Mouse (Mus musculus) embryonic facial prominence, embryonic 10.5 days (tissue): ENCODE measurements around the gene Gfi1. TPM values are rescaled to one million over a fixed set of nuclear protein-coding genes. Genes with fewer than 3 reads are reported as not detected.
A peak's percentile ranks its signal among the peaks of the same experiment; 100 is the strongest.

Source experiments
- DNase-seq: peaks from one replicate; pipeline ENCODE4 v3.0.0-alpha.2; 2017; ENCODE audit warnings: low spot score
- H3K27ac ChIP-seq: fragments of 300-500 bp; sonication (generic); replicated peaks from 2 replicates; pipeline ENCODE4 v1.5.1; 2016; ENCODE audit warnings: mild to moderate bottlenecking
- H3K27me3 ChIP-seq: fragments of 300-500 bp; sonication (generic); replicated peaks from 2 replicates; pipeline ENCODE4 v1.6.1; 2016; ENCODE audit warnings: low read depth, mild to moderate bottlenecking; ENCODE audit not compliant: poor library complexity, severe bottlenecking
- H3K36me3 ChIP-seq: fragments of 300-500 bp; sonication (generic); replicated peaks from 2 replicates; pipeline ENCODE4 v1.6.1; 2016; ENCODE audit warnings: mild to moderate bottlenecking, moderate library complexity
- H3K4me1 ChIP-seq: fragments of 300-500 bp; sonication (generic); 2 replicates; pipeline ENCODE4 v1.6.1; 2016
- H3K4me3 ChIP-seq: fragments of 300-500 bp; sonication (generic); 2 replicates; pipeline ENCODE4 v1.5.1; 2016; ENCODE audit warnings: mild to moderate bottlenecking, moderate library complexity
- H3K9me3 ChIP-seq: fragments of 300-500 bp; sonication (generic); 2 replicates; pipeline ENCODE4 v1.6.1; 2016; ENCODE audit warnings: mild to moderate bottlenecking
- WGBS: fragments of 180-500 bp; shearing (Covaris S2); methylation state at CpG from one replicate; pipeline ENCODE4 v1.1.7; 2016; 5-methylcytosine and 5-hydroxymethylcytosine counted together
- polyA plus RNA-seq: library from polyadenylated mRNA; unstranded; fragments of >200 nt; fragmentation: Nextera tagmentation; extraction: Ambion mirVana; gene quantifications from 2 replicates; pipeline ENCODE4 v1.2.1, GENCODE M21; 2016

The Gfi1 gene
- polyA plus RNA-seq, 1 experiment from 2014 or later, result not detected

GRCm38 (mm10) chr5:107720511-107720910, 5.3 kb downstream of the Gfi1 start:
- Histone ChIP-seq H3K27me3 (peaks cover 100% of the 10 kb centered on the region), H3K9me3 (no peaks in the 10 kb centered on the region), H3K4me3 (no peak overlapping the region), H3K36me3 (no peaks in the 10 kb centered on the region), H3K4me1 (peaks cover 42% of the 10 kb centered on the region), H3K27ac (no peak overlapping the region)
- 6% methylated on average over 5 of the region's 5 CpGs for WGBS
- DNase-seq, result peak; percentile 27

DNA sequence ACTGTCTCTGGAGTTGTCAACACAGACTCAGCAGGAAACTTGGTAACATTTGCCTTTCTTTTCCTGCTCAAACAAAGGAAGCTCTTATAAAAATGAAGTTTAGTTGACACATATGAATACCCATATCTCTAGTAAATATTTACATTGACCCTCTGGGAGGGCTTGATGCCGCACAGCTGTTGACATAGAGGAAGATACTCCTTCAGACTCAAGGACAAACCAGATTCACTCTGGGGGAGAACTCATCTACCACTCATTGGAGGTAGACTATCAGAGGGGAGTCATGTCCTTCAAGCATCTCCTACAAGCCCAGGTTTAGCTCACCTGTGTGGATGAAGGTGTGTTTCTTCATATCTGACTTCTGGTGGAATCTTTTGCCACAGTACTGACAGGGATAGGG, 6.0 kb downstream of the Gfi1 start:
- H3K9me3 ChIP-seq, result no peaks in the 10 kb centered on the region
- H3K4me1 ChIP-seq, result peaks cover 35% of the 10 kb centered on the region
- no peaks in the 10 kb centered on the region for H3K36me3 ChIP-seq
- WGBS, result 17% methylated on average over 1 of the region's 1 CpGs
- peaks cover 100% of the 10 kb centered on the region for H3K27me3 ChIP-seq
- no peak overlapping the region for H3K4me3 ChIP-seq
- no peak overlapping the region for H3K27ac ChIP-seq
- DNase-seq, result peak; percentile 32

- no peaks in the 10 kb centered on the region for H3K36me3 ChIP-seq
- DNase-seq, result peak; percentile 13
- H3K4me3 ChIP-seq, result no peak overlapping the region
- H3K27ac ChIP-seq, result no peak overlapping the region
- 20% methylated on average over 3 of the region's 3 CpGs for whole genome bisulfite sequencing
- no peaks in the 10 kb centered on the region for H3K9me3 ChIP-seq
- peaks cover 29% of the 10 kb centered on the region for H3K4me1 ChIP-seq
- H3K27me3 ChIP-seq, result peaks cover 100% of the 10 kb centered on the region
Measured at GRCm38 (mm10) chr5:107719209-107719608, 6.6 kb downstream of the Gfi1 start.

DNA sequence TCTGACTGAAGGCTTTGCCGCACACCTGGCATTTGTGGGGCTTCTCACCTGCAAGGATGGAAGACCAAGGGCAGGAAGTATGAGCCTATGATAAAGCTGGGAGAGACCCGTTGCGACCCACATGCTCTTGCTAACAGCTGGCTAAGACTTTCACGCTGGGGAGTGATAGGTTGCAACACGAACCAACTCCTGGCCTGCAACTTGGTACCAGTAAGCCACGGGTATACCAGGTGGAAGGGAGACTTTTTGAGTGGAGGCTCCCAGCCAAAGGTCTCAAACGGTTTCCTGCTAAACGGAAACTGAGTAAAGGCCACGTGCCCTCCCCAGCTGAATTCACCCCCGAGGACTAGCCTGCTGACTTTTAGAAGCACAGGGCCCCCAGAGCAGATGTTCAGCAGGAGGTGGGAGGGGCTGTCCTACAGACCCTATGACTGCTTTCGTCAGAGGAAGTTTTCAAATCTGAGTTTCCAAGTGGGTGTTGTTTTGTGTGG, 7.9 kb downstream of the Gfi1 start:
- peak; percentile 20 for DNase-seq
- Histone ChIP-seq H3K36me3 (no peaks in the 10 kb centered on the region), H3K9me3 (no peaks in the 10 kb centered on the region), H3K4me3 (no peak overlapping the region), H3K27me3 (peaks cover 97% of the 10 kb centered on the region), H3K27ac (no peak overlapping the region), H3K4me1 (peaks cover 16% of the 10 kb centered on the region)
- WGBS, result 13% methylated on average over 11 of the region's 11 CpGs

GRCm38 (mm10) chr5:107711689-107712088, 14.1 kb downstream of the Gfi1 start:
- Histone ChIP-seq H3K36me3 (no peaks in the 10 kb centered on the region), H3K9me3 (no peaks in the 10 kb centered on the region), H3K4me1 (no peaks in the 10 kb centered on the region), H3K4me3 (no peak overlapping the region), H3K27me3 (peaks cover 40% of the 10 kb centered on the region), H3K27ac (no peak overlapping the region)
- WGBS, result 70% methylated on average over 2 of the region's 2 CpGs
- DNase-seq, result no peak

- DNase-seq, result no peak
- no peaks in the 10 kb centered on the region for H3K4me1 ChIP-seq
- no peaks in the 10 kb centered on the region for H3K9me3 ChIP-seq
- no peaks in the 10 kb centered on the region for H3K36me3 ChIP-seq
- no peak overlapping the region for H3K4me3 ChIP-seq
- peaks cover 9% of the 10 kb centered on the region for H3K27me3 ChIP-seq
- 89% methylated on average over 8 of the region's 8 CpGs for WGBS
- H3K27ac ChIP-seq, result no peak overlapping the region
Measured at GRCm38 (mm10) chr5:107708124-107708797, 17.6 kb downstream of the Gfi1 start.

- H3K27me3 ChIP-seq, result peaks cover 4% of the 10 kb centered on the region; the same call in 1 of the 2 replicates
- no peak for DNase-seq
- no peaks in the 10 kb centered on the region for H3K9me3 ChIP-seq
- WGBS, result 80% methylated on average over 1 of the region's 1 CpGs
- H3K27ac ChIP-seq, result no peak overlapping the region
- H3K4me3 ChIP-seq, result no peak overlapping the region
- no peaks in the 10 kb centered on the region for H3K4me1 ChIP-seq
- H3K36me3 ChIP-seq, result no peaks in the 10 kb centered on the region
Measured at GRCm38 (mm10) chr5:107706262-107706661, 19.6 kb downstream of the Gfi1 start.

DNA sequence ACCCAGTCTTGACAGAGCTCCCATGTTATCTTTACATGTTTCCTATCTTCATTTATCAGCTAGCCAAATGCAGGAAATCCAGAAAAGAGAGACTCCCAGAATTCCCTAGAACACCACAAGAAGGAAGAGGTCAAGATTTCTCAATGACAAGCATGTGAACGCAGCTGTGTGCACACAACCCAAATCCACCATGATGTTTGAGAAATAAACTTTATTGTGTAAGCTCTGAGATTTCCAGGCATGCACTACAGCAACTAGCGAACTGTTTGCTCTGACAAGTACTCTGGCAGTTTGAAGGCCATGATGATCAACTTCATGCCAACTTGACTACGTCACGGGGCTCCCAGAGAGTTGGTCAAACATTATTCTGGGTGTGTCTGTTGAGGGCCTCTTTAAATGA, 20.1 kb downstream of the Gfi1 start:
- no peak overlapping the region for H3K27ac ChIP-seq
- H3K27me3 ChIP-seq, result peaks cover 4% of the 10 kb centered on the region; the same call in 1 of the 2 replicates
- 89% methylated on average over 4 of the region's 4 CpGs for WGBS
- H3K4me3 ChIP-seq, result no peak overlapping the region
- H3K9me3 ChIP-seq, result no peaks in the 10 kb centered on the region
- H3K36me3 ChIP-seq, result no peaks in the 10 kb centered on the region
- DNase-seq, result no peak
- no peaks in the 10 kb centered on the region for H3K4me1 ChIP-seq

GRCm38 (mm10) chr5:107703207-107703763, 22.6 kb downstream of the Gfi1 start:
- no peak for DNase-seq
- 86% methylated on average over 6 of the region's 6 CpGs for WGBS
- no peak overlapping the region for H3K4me3 ChIP-seq
- H3K36me3 ChIP-seq, result no peaks in the 10 kb centered on the region
- no peaks in the 10 kb centered on the region for H3K4me1 ChIP-seq
- no peak overlapping the region for H3K27ac ChIP-seq
- H3K9me3 ChIP-seq, result no peaks in the 10 kb centered on the region
- H3K27me3 ChIP-seq, result no peaks in the 10 kb centered on the region

DNA sequence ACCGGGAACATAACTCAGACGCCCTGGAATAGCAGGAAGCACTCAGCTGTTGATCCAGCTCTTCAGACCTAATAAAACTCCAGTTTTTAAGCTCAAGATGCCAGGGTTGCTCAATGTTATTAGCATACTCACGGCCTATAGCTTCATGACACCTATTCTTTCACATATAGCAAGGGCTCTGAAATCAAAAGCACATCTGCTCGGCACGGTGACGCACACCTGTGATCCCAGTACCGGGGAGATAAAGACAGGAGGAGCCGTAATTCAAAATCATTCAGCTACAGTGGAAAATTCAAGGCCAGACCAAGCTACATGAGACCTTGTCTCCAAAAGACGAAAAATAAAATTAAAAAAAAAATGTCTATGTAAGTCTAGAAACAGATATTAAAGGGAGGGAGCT, 24.2 kb downstream of the Gfi1 start:
- Histone ChIP-seq H3K36me3 (no peaks in the 10 kb centered on the region), H3K4me1 (no peaks in the 10 kb centered on the region), H3K27ac (no peak overlapping the region), H3K9me3 (no peaks in the 10 kb centered on the region), H3K27me3 (no peaks in the 10 kb centered on the region), H3K4me3 (no peak overlapping the region)
- WGBS, result 84% methylated on average over 9 of the region's 9 CpGs
- no peak for DNase-seq

DNA sequence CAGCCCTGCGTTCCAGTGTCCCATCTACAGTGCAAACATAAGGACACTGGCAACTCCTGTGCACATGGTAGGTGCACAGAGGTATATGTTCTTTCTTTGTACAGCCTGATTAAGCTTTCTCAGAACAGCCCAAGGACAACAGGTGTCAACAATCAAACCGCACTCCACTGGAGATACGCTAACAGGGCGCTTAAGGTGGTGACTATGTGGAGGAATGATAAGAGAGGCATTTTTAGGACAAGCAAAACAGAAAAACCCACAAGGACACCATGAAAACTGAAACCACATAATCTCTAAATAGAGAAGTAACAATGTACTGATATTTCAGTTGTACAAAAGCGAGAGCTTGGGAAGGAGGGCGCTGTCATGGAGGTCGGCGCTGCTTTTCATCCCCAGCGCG, 25.0 kb downstream of the Gfi1 start:
- H3K36me3 ChIP-seq, result no peaks in the 10 kb centered on the region
- H3K27me3 ChIP-seq, result no peaks in the 10 kb centered on the region
- DNase-seq, result no peak
- H3K27ac ChIP-seq, result no peak overlapping the region
- H3K9me3 ChIP-seq, result no peaks in the 10 kb centered on the region
- 93% methylated on average over 10 of the region's 10 CpGs for WGBS
- H3K4me3 ChIP-seq, result no peak overlapping the region
- H3K4me1 ChIP-seq, result no peaks in the 10 kb centered on the region

GRCm38 (mm10) chr5:107698888-107699287, 26.9 kb downstream of the Gfi1 start:
- Histone ChIP-seq H3K27me3 (no peaks in the 10 kb centered on the region), H3K4me1 (no peaks in the 10 kb centered on the region), H3K9me3 (no peaks in the 10 kb centered on the region), H3K36me3 (no peaks in the 10 kb centered on the region), H3K27ac (no peak overlapping the region), H3K4me3 (no peak overlapping the region)
- WGBS, result 85% methylated on average over 8 of the region's 8 CpGs
- DNase-seq, result no peak

GRCm38 (mm10) chr5:107695019-107695418, 30.8 kb downstream of the Gfi1 start:
- no peaks in the 10 kb centered on the region for H3K36me3 ChIP-seq
- peaks cover 13% of the 10 kb centered on the region for H3K27me3 ChIP-seq
- H3K27ac ChIP-seq, result no peak overlapping the region
- WGBS, result 84% methylated on average over 3 of the region's 3 CpGs
- DNase-seq, result no peak
- H3K4me3 ChIP-seq, result no peak overlapping the region
- no peaks in the 10 kb centered on the region for H3K9me3 ChIP-seq
- H3K4me1 ChIP-seq, result no peaks in the 10 kb centered on the region
